Mouse (Mus musculus): ENCODE data around the gene Hnrnpk.

DNA sequence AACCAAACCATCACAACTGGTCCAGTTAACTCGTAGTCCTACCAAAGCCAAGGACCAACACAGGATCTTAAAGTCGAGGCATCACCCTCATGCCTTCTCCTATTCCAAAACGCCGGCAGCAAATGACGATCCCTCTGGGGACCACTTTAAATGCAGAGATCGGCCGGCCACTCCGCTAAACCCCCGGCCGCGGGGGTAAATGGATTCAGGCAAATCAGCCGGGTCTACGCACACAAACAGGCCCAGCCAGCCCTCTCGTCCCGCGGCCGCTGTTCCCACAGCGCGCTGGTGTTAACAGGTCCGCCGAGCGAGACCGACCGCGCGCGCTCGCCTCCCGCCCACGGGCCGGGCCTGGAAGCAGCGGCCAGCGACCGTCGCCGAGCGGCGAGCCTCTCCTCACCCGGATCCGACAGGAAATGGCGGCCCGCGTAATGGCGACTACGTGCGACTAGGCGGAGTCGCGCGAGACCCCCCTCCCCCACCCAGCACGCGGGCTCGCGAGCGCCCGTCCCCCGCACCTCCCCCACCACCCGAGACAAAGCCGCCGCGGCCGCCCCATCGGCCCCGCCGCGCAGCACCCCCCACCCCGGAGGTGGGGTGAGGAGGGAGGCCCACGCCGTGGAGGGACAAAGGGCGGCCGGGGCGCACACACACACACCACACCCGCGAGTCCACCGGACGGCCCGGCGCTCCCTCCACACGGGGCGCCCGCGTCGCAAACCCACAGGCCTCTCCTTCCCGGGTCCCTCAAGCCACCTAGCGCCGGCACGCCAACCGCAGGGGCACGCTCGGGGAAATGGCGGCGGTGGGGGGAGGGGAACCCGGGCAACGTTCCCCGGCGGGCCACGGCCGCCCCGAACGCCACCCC is 1.8 kb downstream of the Hnrnpk start:
- TF ChIP-seq CTCF (IDR thresholded peaks at IDR 0.05; ENCODE audit: control insufficient read depth, insufficient read depth, insufficient replicate concordance, low read depth, low read length): no peak
- TF ChIP-seq POLR2A (IDR thresholded peaks at IDR 0.05; ENCODE audit: control insufficient read depth, low read depth, low read length): no peak; the same call in 1 of the 2 replicates
